Mouse (Mus musculus) A20 (cell line): ENCODE data around the gene Nipal3.

ENCODE experiments used
- DNase-seq: peaks from one replicate; pipeline ENCODE4 v3.0.0-alpha.2; 2011; ENCODE audit warnings: low read depth, low spot score

Gene Nipal3

DNA sequence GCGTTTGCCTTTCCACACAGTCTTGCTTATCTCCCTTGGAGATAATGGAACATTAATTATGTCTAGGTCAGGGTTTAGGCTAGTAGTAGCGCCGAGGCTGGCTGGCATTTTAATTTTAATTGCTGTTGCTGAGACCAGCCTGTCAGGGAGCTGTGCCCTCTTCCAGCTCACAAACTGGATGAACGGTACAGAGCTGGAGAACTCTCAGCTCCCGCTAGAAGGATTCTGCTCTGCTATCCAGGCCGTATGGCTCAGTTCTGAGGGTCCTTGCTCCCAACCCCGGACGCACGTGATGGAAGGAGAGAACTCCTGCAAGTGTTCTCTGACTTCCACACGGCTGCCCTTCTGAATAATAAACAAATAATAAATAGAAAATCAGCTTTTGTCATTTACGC is 60.4 kb downstream of the Nipal3 start:
- DNase-seq = no peak

DNA sequence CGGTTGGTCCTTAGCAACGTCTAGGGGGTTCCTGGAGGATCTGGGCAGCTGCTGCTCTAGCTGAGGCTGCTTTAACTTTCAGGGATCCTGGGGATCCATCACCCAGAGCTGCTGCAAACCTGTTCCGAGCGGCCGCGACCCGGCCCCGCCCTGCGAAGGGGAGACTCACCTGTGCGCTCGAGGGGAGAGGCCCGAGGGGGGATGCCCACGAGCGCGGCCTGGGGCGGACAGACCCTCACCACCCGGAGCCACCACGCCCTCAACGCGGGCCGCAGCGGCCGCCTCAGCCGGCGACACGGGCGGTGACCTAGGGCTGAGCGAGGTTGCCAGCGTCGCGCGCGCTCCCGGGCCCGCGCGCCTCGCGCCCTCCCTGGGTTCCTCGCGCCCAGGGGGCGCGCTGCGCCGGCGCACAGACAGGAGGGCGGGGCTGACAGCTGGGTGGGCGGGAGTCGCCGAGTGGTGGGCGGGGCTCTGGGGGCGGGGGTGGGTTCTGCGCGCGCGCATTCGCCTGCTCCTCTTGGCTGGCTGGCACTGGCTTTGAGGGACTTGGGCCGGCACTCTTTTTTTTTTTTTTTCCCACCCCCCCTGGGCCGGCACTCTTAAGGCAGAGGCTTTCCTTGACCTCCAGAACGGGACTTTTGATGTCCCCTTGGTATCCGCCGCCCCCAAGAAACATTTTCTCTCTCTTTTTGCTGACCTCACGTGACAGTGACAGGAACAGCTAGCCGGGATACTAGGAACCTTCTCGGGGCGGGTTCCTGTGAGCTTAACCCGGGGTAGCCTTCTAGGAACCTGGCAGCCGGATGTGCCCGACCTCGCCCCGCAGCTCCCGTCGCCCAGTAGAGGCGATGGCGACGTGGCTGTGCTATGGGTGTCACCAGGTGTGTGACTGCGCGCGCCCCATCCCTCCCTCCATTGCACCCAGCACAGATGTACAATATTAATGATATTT is 61.1 kb downstream of the Nipal3 start, which contains the start of gene Rcan3:
Gene Rcan3, minus strand, starts transcription at position 411 of the 952 bp plus-strand sequence.
- peak; percentile 88 for DNase-seq

DNA sequence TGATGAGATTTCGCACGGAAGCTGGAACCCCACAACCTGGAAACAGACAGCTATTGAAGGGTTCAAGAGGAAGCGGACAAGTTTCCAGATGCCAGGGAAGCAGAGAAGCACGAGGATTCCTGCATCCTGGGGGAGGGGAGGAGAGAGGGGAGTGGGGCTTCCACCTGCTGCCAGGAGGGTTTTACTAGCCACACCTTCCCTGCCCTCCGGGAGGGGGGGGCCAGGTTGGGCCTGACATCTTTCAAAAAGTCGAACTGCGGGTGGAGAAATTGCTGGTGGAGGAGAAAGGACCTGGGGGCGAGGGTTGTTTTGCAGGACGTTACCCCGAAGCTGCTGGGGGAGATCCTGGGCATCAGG is 61.8 kb downstream of the Nipal3 start:
- DNase-seq = no peak

- DNase-seq = no peak
These were observed 64.7 kb downstream of the Nipal3 start for GRCm38 (mm10) chr4:135429990-135430760.

DNA sequence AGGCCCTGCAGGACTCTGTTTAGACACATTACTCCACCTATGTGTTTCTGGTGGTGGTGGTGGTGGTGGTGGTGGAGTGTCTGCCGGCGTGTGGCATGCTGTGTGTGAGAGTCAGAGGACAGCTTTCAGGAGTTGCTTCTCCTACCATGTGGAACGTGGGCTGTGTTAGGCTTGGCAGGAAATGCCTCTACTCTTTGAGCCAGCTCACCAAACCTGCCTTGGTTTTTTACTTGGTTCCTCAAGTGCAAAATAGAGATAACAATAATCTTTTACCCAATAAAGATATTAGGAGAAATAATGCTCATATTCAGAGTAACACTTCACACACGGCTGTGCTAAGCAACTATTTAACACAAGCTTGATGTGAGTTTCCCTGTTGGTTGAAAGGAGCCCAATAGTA is 65.5 kb downstream of the Nipal3 start:
- no peak for DNase-seq

DNA sequence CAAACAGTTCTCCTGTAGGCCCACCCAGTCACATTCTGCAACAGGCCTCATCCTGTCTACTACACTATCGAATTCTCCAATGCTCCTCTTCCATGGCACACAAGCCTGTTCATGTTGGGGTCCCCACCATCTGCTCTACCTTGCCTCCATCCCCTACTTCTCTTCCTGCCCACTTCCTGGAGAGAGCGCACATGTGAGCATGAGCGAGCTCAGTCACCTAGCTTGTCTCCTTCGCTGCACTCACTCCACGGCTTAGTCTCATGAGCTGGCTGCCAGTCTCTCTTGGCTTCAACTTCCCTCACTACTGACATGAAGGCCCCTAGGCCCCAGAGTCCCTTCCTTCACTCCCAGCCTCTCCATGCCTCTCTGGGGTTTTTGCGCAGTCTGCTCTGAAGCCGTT is 68.3 kb downstream of the Nipal3 start:
- no peak for DNase-seq

GRCm38 (mm10) chr4:135425625-135426024 is 69.2 kb downstream of the Nipal3 start:
- no peak for DNase-seq

DNA sequence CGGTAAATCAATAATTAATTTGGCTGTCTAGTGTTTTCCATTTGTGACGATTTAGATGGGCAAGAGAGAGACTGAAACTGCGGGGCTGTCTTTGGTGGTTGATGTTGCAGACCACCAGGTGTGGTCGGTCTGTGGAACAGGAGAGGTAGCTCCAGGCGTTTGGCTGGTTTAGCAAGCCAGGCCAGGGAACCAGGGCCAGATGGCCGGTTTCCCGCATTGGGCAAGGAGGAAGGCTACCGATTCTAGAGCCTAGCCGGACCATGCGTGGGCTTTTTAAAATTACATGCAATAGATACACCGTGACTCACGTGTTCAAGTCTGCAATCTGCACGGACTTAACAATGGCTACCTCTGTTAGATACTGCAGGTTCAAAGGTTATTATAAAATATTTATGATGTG is 73.9 kb downstream of the Nipal3 start:
- DNase-seq = no peak

GRCm38 (mm10) chr4:135420416-135420815 is 74.4 kb downstream of the Nipal3 start:
- no peak for DNase-seq

DNA sequence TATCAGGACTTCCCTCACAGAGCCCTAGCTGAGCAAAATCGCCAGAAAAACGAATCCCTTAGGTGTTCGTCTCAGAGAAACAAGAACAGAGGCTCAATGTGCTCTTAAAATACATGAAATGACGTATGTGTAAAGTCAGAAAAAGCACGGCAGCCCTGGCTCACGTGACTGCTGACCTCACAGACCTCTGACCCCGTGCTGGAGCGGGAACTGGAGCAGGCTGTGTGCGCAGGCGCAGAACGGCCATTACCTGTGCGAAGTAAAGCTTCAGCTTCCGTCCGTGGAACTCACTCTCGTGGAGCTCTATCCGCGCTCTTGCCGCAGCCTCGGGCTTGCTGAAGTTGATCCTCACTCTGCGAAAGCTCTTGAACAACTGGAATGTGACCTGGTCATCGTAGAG is 74.8 kb downstream of the Nipal3 start:
- DNase-seq = no peak

GRCm38 (mm10) chr4:135416367-135416766 is 78.5 kb downstream of the Nipal3 start:
- no peak for DNase-seq

DNA sequence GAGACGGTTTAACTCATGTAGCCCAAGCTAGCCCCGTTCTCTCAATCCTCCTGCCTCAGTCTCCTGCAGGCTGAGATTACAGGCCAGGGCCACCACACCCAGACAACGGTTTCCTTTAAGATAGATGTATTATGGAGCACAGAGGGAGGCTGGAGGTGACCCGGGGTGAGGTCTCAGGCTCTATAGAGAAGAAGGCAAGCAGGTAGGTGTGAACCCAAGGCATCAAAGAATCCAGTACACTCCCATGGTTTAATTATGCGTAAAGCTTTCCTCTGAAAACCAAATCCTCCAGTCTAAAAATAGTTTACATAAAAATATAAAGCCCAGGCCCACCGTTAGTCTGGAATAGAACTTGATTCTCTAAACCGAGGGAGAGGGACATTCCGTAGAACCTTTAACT is 81.3 kb downstream of the Nipal3 start:
- DNase-seq = no peak

DNA sequence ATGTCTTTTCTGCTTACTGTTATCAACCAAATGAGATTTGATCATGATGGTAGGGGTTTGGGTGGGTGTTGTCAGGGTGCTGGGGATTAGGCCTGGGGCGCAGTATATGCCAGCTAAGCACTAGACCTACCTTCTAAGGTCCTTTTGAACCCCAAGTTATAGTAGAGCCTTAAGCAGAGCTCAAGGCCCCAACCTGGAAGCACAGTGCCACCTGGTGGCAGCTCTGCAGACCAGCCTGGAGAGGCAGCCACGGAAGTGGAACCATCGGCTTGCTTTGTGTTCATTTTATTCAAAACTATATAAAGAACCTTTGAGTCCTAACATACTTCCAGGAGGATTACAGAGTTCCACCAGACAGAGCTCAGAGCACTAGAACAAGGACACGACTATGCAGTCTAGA is 83.2 kb downstream of the Nipal3 start:
- peak; percentile 80 for DNase-seq

GRCm38 (mm10) chr4:135406180-135406579 is 88.7 kb downstream of the Nipal3 start:
- peak; percentile 17 for DNase-seq

DNA sequence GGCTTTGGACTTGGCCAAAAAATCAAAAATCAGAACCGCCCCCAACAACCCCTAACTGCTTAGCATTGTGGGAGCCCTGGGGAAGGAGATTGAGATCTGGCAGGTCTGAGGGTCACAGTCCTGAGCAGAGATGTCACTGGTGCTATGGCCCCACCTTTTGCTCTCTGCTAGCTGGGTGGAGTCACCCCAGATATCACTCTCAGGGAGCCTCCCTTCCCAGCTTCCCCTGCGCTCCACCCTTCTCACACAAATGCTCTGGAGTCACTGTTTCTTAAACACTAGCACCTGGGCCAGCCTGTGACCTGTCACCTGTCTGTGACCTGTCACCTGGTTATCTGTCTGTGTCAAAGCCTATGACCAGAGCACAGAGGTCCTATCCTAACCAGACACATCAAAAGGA is 89.9 kb downstream of the Nipal3 start:
- no peak for DNase-seq

- DNase-seq = no peak
These were observed 90.8 kb downstream of the Nipal3 start for GRCm38 (mm10) chr4:135404048-135404447.

GRCm38 (mm10) chr4:135401881-135402280 is 93.0 kb downstream of the Nipal3 start:
- DNase-seq = no peak

DNA sequence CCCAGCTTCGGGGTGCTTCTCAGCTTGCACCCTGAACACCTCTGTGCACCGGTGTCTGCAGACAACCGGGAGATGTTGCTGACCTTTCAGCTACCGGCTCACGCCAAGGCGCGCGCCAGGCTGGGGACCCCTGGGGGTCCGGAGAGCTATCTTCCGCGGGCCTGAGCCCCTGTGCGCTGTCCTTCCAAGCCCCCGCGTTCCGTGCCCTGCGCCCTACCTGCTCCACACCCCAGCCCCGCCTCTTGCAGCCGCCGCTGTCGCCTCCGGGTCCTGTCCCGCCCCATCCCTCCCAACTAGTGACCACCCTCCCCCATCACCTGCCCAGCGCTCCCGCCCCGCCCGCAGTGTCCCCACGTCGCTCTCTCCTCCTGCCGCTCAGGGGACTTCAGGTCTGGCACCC is 96.8 kb downstream of the Nipal3 start, which contains the start of gene Ncmap:
Gene Ncmap, minus strand, starts transcription at position 237 of the 400 bp plus-strand sequence.
- DNase-seq = no peak

DNA sequence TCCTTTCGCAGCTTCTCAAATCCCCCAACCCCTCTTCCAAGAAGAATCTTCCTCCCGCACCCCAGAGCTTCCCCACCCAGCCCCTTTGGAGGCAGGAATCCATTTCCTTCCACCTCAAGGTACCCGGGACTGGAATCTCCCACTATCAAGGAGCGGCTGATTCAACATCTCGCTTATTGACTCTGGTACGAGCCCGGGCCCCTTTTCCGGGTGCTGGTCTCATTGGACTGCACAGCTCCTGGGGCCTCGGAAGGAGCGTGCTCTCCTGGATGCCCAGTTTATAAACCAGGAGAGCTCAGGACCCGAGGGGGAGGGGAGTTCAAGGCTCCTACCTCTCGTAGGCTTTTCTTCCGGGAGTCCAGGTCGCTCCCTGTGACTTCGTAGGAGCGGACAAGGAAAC is 97.3 kb downstream of the Nipal3 start:
- DNase-seq = no peak

DNA sequence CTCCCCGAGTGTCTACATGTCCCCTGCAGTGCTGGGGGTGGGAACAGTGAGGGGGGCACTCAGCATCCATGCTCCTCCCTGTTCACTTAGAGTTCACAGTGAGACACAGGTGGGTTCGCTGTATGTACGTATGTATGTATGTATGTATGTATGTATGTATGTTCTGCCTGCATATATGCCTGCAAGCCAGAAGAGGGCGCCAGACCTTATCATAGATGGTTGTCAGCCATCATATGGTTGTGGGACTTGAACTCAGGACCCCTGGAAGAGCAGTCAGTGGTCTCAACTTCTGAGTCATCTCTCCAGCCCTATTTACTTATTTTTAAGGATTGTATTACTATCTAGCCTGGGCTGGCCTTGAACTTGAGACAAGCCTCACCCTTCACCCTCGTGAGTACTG is 98.5 kb downstream of the Nipal3 start:
- peak; percentile 19 for DNase-seq
